Mouse (Mus musculus) intestine, embryonic 16.5 days (tissue): Measurements from ENCODE around the gene Dglucy. TPM values are rescaled to one million over a fixed set of nuclear protein-coding genes. Genes with fewer than 3 reads are reported as not detected.
A peak's percentile ranks its signal among the peaks of the same experiment; 100 is the strongest.

Experiments
- ATAC-seq: fragments of 200-750 bp; cut with Nextera tagmentation; 2 replicates; pipeline ENCODE4 v1.8.0; 2017; ENCODE audit warnings: moderate TSS enrichment, moderate library complexity
- H3K27ac ChIP-seq: fragments of 300-500 bp; sonication (generic); 2 replicates; pipeline ENCODE4 v1.5.1; 2014; ENCODE audit warnings: mild to moderate bottlenecking, low read length
- H3K27me3 ChIP-seq: fragments of 300-500 bp; sonication (generic); replicated peaks from 2 replicates; pipeline ENCODE4 v1.6.1; 2014; ENCODE audit warnings: low read length, control low read depth, mixed read lengths; ENCODE audit not compliant: control insufficient read depth, insufficient read depth
- H3K36me3 ChIP-seq: fragments of 300-500 bp; sonication (generic); 2 replicates; pipeline ENCODE4 v1.6.1; 2014; ENCODE audit warnings: low read length, control low read depth; ENCODE audit not compliant: control insufficient read depth, insufficient read depth
- H3K4me1 ChIP-seq: fragments of 300-500 bp; sonication (generic); 2 replicates; pipeline ENCODE4 v1.6.1; 2014; ENCODE audit warnings: low read length, control low read depth, mixed read lengths; ENCODE audit not compliant: control insufficient read depth, insufficient read depth
- H3K4me2 ChIP-seq: fragments of 300-500 bp; sonication (generic); 2 replicates; pipeline ENCODE4 v1.6.1; 2014; ENCODE audit warnings: low read depth, low read length, control low read depth
- H3K4me3 ChIP-seq: fragments of 300-500 bp; sonication (generic); 2 replicates; pipeline ENCODE4 v1.5.1; 2014; ENCODE audit warnings: mild to moderate bottlenecking, low read length
- H3K9ac ChIP-seq: fragments of 300-500 bp; sonication (generic); 2 replicates; pipeline ENCODE4 v1.6.1; 2014; ENCODE audit warnings: low read depth, low read length
- H3K9me3 ChIP-seq: fragments of 300-500 bp; sonication (generic); 2 replicates; pipeline ENCODE4 v1.6.1; 2016; ENCODE audit warnings: low read length, control low read depth; ENCODE audit not compliant: control insufficient read depth
- WGBS: fragments of 180-500 bp; shearing (Covaris S2); extraction: QIAGEN DNeasy Blood & Tissue Kit; methylation state at CpG from one replicate; pipeline ENCODE4 v1.1.7; 2014; 5-methylcytosine and 5-hydroxymethylcytosine counted together
- polyA plus RNA-seq: library from polyadenylated mRNA; unstranded; fragments of >200 nt; fragmentation: Nextera tagmentation; extraction: Ambion mirVana; gene quantifications from 2 replicates; pipeline ENCODE4 v1.2.1, GENCODE M21; 2015

The Dglucy gene
- polyA plus RNA-seq, 1 experiment from 2014 or later = 2.6 TPM

DNA sequence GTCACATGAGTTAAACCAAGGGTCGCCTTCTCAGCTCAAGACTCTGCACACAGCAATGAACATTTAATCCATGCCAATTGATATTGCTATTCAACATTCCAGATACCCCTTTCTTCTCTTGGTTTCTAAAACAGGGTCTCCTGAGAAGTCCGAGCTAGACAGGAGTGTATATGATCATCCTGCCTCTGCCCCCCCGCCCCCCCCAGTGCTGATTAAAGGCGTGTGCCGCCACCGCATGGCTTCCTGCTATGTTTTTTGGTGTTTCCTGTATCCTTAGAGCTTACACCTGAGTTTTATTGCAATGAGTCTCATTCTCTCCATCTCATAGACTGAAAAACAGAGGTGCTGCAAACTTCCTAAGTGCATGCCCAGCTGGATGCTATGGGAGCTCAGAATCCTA lies 122.5 kb downstream of the Dglucy start:
- H3K36me3 ChIP-seq = no peaks in the 10 kb centered on the region
- H3K4me3 ChIP-seq = no peak overlapping the region
- no peak overlapping the region for H3K27ac ChIP-seq
- H3K27me3 ChIP-seq = peaks cover 32% of the 10 kb centered on the region
- WGBS = 67% methylated on average over 6 of the region's 6 CpGs
- peaks cover 11% of the 10 kb centered on the region for H3K4me1 ChIP-seq
- no peak overlapping the region for H3K4me2 ChIP-seq
- ATAC-seq = no peak
- H3K9ac ChIP-seq = no peak overlapping the region
- no peaks in the 10 kb centered on the region for H3K9me3 ChIP-seq

DNA sequence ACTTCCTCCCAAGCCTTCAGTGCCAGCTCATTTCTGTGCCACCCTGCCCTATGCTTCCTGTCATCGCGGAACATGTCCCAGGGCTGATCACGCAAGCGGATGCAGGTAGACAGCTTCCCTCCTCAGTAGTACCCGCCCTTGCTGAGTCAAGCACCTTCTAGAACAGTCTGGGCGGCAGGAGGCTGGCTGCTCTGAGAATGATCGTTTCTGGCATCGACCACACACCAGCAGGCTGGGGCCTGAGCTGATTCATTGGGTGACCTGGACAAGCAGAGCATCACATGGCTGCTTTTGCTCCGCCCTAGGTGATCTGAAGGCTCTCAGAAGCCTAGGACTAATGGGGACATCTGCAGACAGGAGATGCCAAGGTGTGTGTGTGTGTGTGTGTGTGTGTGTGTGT lies 124.9 kb downstream of the Dglucy start:
- H3K4me3 ChIP-seq = no peak overlapping the region
- no peaks in the 10 kb centered on the region for H3K9me3 ChIP-seq
- no peak overlapping the region for H3K4me2 ChIP-seq
- whole genome bisulfite sequencing = 81% methylated on average over 9 of the region's 9 CpGs
- H3K27ac ChIP-seq = no peak overlapping the region
- H3K4me1 ChIP-seq = peaks cover 10% of the 10 kb centered on the region
- peaks cover 16% of the 10 kb centered on the region for H3K27me3 ChIP-seq
- no peaks in the 10 kb centered on the region for H3K36me3 ChIP-seq
- no peak overlapping the region for H3K9ac ChIP-seq
- no peak for ATAC-seq

DNA sequence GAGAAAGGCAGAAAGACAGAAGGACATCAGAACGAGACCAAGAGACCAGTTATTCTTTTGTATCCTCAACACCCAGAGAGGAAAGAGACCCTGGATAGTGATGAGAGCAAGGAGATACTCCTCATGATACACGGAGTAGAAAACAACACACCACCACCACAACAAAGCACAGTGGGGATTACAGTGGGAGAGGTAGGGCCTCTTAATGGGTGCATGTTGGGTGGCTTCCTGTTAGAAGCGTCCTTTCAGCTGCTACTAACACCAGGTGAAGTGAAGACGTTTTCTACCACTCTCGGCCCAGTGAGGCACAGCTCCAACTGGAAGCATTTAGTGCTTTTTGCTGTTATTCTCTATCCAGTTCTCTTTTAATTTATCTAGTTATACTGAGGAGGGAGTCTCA lies 128.0 kb downstream of the Dglucy start:
- Histone ChIP-seq H3K9ac (no peak overlapping the region), H3K4me1 (peaks cover 9% of the 10 kb centered on the region), H3K4me2 (no peak overlapping the region), H3K27ac (no peak overlapping the region), H3K27me3 (peaks cover 5% of the 10 kb centered on the region; the same call in 1 of the 2 replicates), H3K36me3 (no peaks in the 10 kb centered on the region), H3K9me3 (no peaks in the 10 kb centered on the region), H3K4me3 (no peak overlapping the region)
- 78% methylated on average over 5 of the region's 5 CpGs for WGBS
- ATAC-seq = no peak

DNA sequence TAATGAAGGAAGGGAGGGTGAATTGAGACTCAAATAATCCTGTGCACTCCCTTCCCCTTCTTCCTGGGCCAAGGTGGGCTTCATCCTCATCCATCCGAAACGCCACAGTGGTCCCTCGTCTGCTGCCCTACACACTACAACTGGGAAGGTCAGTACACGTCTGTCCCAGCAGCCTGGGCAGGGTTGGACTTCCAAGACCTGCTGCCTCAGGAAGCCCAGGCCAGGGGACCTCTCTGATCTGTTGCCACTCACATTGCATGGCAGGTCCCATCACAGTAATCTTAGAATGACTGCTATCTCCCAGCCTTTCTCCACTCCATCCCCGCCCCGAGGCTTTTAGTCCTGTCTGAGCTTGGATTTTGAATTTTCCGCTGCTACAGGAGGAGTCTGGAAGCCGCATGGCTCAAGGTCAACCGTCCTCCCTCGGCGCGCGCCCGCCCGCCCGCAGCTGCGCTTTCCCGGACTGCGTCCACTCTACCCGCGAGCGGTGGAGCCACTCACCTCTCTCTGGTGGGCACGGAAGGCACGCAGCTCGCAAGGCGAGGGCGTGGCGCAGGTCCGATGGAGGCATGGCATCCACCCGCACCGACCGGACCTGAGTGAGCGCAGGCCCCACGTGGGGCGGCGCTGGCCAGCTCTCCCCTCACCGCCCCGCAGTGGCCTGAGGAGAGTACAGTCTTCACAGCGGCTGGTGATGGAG lies 128.9 kb downstream of the Dglucy start, which contains the start of gene Gpr68:
TSS of gene Gpr68 (minus strand) at position 601 of the 700 bp plus-strand sequence.
- H3K4me2 ChIP-seq = peak within 1 kb of the TSS; percentile 96
- ATAC-seq = peak; percentile 47; the same call in 1 of the 2 replicates
- WGBS = 5% methylated on average over 39 of the region's 39 CpGs
- H3K27me3 ChIP-seq = peaks cover 5% of the 10 kb centered on the region; the same call in 1 of the 2 replicates
- H3K36me3 ChIP-seq = no peaks in the 10 kb centered on the region
- peaks cover 9% of the 10 kb centered on the region for H3K4me1 ChIP-seq
- peak within 1 kb of the TSS; percentile 55 for H3K4me3 ChIP-seq
- H3K9me3 ChIP-seq = no peaks in the 10 kb centered on the region
- H3K27ac ChIP-seq = no peak within 1 kb of the TSS
- peak within 1 kb of the TSS; percentile 60; the same call in 1 of the 2 replicates for H3K9ac ChIP-seq

DNA sequence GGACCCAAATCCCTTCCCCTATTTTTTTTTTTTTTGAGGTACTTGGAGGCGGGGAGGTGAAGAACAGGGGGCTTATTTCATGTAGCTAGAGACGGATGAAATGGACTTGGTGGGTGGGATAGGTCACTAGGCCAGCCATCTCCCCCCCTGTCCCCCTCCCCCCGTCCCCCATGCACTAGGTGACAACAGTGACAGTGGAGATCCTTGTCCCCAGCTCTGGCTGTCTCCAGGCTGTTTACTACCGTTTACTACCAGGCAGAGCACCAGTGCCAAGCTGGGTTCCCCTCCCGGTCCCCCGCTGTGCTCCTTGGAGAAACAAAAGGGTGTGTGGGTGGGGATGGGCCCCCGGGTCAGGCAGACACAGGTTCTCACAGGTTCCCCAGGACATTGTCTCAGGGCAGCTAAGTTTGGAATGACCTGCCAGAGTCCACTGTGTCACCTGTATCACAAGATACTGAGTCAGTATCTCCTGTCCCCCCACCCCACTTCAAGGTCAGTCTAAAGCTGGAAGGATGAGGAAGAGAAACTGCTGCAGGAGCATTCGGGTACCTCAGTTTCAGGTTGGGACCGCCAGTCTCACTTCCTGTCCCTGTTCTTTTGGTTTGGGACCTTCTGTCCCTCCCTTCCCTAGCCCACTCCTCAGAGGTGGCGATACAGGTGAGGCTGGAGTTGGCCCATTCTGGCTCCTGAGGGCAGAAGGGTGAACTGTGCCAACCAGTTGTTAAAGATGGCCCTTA lies 129.6 kb downstream of the Dglucy start:
- H3K9ac ChIP-seq = peak overlapping the region; percentile 60; the same call in 1 of the 2 replicates
- peak; percentile 22 for ATAC-seq

DNA sequence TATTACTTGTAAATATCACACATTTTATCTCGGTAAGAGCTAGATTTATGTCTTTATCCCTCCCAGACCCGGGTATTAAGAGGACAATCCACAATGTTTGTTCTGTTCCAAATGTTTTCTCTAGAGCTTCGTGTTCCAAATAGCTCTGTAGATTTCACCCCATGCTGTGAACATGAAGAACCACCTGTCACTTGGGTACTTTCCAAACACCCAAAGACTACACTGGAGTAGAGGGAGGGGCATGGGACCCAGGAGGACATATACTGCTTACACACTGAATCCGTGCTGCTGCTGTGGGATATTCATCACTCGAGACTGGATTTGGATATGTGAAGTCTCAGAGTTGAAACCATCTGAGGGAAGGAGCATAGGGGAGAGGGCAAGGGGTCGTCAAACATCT lies 130.9 kb downstream of the Dglucy start:
- no peak overlapping the region for H3K4me2 ChIP-seq
- no peak overlapping the region for H3K4me3 ChIP-seq
- no peaks in the 10 kb centered on the region for H3K9me3 ChIP-seq
- H3K27me3 ChIP-seq = peaks cover 5% of the 10 kb centered on the region; the same call in 1 of the 2 replicates
- no peak overlapping the region for H3K27ac ChIP-seq
- H3K9ac ChIP-seq = no peak overlapping the region
- WGBS = 45% methylated on average over 6 of the region's 6 CpGs
- H3K4me1 ChIP-seq = peaks cover 9% of the 10 kb centered on the region
- H3K36me3 ChIP-seq = 0 out of 2 replicates have a peak, but pooled peaks cover 2% of the 10 kb centered on the region
- ATAC-seq = 0 out of 2 replicates have a peak, but pooled peaks have one; percentile 19

More for the DNA sequence above, 129.6 kb downstream of the Dglucy start:
- Histone ChIP-seq H3K36me3 (0 out of 2 replicates have a peak, but pooled peaks cover 1% of the 10 kb centered on the region), H3K4me2 (peak overlapping the region; percentile 96), H3K4me1 (peaks cover 9% of the 10 kb centered on the region), H3K27ac (no peak overlapping the region), H3K4me3 (peak overlapping the region; percentile 55), H3K27me3 (peaks cover 5% of the 10 kb centered on the region; the same call in 1 of the 2 replicates), H3K9me3 (no peaks in the 10 kb centered on the region)
- WGBS = 33% methylated on average over 9 of the region's 10 CpGs

DNA sequence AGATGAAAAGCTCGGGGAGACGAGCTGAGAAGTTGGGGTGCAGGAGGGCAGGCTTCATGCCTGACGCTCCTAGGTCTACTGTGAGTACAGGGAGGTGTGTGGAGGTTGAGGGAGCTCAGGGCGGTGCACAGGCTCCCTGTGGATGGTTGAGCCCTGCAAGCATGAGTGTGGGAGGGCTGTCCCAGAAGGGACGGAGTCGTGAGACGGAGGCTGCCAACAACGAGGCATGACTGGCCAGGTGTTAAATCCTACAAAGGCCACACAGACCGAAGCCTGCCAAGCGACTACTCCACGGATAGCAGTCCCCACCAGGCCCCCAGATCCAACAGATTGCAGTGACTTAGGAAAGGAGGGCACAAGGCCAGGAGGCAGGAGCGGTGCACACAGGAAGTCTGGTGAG lies 131.9 kb downstream of the Dglucy start:
- Histone ChIP-seq H3K27ac (no peak overlapping the region), H3K4me2 (no peak overlapping the region), H3K27me3 (peaks cover 5% of the 10 kb centered on the region; the same call in 1 of the 2 replicates), H3K9ac (no peak overlapping the region), H3K9me3 (no peaks in the 10 kb centered on the region), H3K4me3 (no peak overlapping the region), H3K4me1 (peaks cover 9% of the 10 kb centered on the region), H3K36me3 (0 out of 2 replicates have a peak, but pooled peaks cover 2% of the 10 kb centered on the region)
- ATAC-seq = no peak
- WGBS = 85% methylated on average over 12 of the region's 12 CpGs

DNA sequence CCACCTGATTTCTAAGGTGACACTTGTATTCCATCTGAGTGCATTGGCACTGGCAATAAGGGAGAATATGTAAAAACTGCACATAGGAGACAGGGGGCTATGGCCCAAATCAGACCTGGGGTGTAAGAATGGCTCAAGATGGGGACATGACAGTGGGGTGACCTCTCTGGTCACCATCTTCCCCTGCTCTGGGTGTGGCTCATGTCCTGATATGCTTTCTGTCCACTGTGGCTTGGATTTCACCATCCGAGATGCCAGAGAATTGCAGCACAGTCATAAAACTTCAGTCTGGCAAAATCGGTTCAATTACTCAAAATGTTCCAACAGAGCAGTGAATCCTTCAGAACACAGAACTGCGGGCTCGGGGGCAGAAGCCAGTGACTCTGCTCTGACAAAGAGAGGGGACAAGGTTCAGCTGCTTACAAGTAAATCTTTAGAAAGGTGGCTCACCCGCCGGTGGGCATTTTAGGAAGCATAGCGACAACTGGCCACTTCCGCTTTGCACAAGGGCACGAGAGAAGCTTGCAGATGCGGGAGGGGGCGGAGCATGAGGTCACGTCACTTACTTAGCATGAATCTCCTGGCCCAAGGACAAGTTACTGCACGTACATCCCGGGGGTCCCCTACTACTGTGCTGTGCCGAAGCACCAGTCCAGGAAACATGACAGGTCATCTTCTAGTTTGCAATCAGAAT lies 145.9 kb downstream of the Dglucy start:
- H3K27me3 ChIP-seq = no peaks in the 10 kb centered on the region
- H3K4me3 ChIP-seq = no peak overlapping the region
- H3K36me3 ChIP-seq = peaks cover 9% of the 10 kb centered on the region
- H3K4me1 ChIP-seq = no peaks in the 10 kb centered on the region
- no peak for ATAC-seq
- H3K9ac ChIP-seq = no peak overlapping the region
- H3K4me2 ChIP-seq = no peak overlapping the region
- WGBS = 86% methylated on average over 15 of the region's 15 CpGs
- H3K9me3 ChIP-seq = no peaks in the 10 kb centered on the region
- no peak overlapping the region for H3K27ac ChIP-seq
